Comparison of ENCODE assay signal across 13 mouse cellular contexts in the genomic region with DNA sequence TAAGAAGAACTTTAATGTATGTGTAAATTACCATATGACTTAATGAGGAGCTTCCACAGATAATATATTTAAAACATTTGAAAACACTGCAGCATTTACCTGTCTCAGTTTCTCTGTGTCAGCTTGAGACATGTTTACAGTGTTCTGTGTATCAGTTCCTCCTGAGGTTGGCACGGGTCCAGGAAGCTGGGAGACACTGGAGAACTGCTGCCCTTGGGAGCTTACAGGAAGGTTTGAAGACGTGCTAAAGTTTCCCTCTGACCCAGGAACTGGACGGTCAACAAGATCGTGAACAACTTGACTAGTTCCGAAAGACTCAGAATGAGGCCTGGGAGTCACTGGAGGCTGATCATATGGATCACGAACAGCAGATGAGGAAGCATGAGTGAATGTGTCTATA.
DNase-seq lines count a peak whose midpoint lies in the region; ATAC-seq and TF ChIP-seq lines count a peak whose summit lies in the region.
"Had no signal": no experiment of that assay in that cellular context is flagged by ENCODE, and none has a peak within 500 bp of the region (broad histone marks: within the 10 kb centered on the region; RNA-seq: fewer than 3 reads in every experiment).

No protein-coding gene starts in this region.

- no peak for TF ChIP-seq EP300 in MEL (IDR thresholded peaks at IDR 0.05; ENCODE audit: low read depth in 1 of 2, low read length in 2 of 2)

- peak; percentile 9 for DNase-seq in cerebellum, adult 9-10 months
- DNase-seq in kidney, postnatal 25 days, result peak; percentile 48 to 53
- DNase-seq in kidney, adult 18-20 months, result no peak
- DNase-seq in MEL (ENCODE audit: low read depth, low spot score), result peak; percentile 62
- peak; percentile 26 to 36 for DNase-seq in cerebellum, postnatal 36 days
- DNase-seq: retina, postnatal 1 day had no signal

- no peak overlapping the region for H3K27ac ChIP-seq in MEL (ENCODE audit: control insufficient read depth, low read depth, low read length)
- H3K27ac ChIP-seq: heart, embryonic 15.5 days; stomach, embryonic 15.5 days had no signal

- peaks cover 7 to 52% of the 10 kb centered on the region in 2 experiments for H3K36me3 ChIP-seq in MEL (ENCODE audit: control insufficient read depth in 1 of 2, insufficient read depth in 2 of 2, low read length in 2 of 2)

- ATAC-seq in cerebellum, adult (ENCODE audit: insufficient number of reproducible peaks, low FRiP score, low TSS enrichment), result no peak
- ATAC-seq in megakaryocyte, adult 5-6 weeks (ENCODE audit: poor library complexity, severe bottlenecking), result no peak
- ATAC-seq in granulocyte monocyte progenitor cell, adult 5-6 weeks (replicated peaks; ENCODE audit: poor library complexity, severe bottlenecking), result no peak
- ATAC-seq: intestine, postnatal 0 days had no signal

- TF ChIP-seq RAD21 in MEL (IDR thresholded peaks at IDR 0.05; ENCODE audit: low read depth, low read length), result no peak

- peaks cover 0 to 7% of the 10 kb centered on the region in 2 experiments; a peak in 2 of 4 replicates for H3K4me1 ChIP-seq in MEL (ENCODE audit: control insufficient read depth in 1 of 2, insufficient read depth in 2 of 2, low read length in 2 of 2)
- H3K4me1 ChIP-seq: heart, embryonic 15.5 days; stomach, embryonic 15.5 days had no signal

- no peaks in the 10 kb centered on the region for H3K9me3 ChIP-seq in MEL (replicated peaks; ENCODE audit: insufficient read depth, low read length)
- H3K9me3 ChIP-seq: heart, embryonic 15.5 days; stomach, embryonic 15.5 days had no signal

- no peaks in the 10 kb centered on the region for H3K79me2 ChIP-seq in MEL (ENCODE audit: control insufficient read depth, insufficient read depth, low read length, poor library complexity)

- H3K9ac ChIP-seq in MEL (ENCODE audit: control insufficient read depth, low read depth, low read length, poor library complexity, severe bottlenecking), result no peak overlapping the region
- H3K9ac ChIP-seq: heart, embryonic 15.5 days; stomach, embryonic 15.5 days had no signal

- H3K27me3 ChIP-seq in MEL (ENCODE audit: control insufficient read depth in 1 of 2, insufficient read depth in 2 of 2, low read length in 2 of 2), result no peaks in the 10 kb centered on the region
- H3K27me3 ChIP-seq: heart, embryonic 15.5 days; stomach, embryonic 15.5 days had no signal

- TF ChIP-seq CTCF in MEL (IDR thresholded peaks at IDR 0.05 in 2 of 3, conservative IDR thresholded peaks at IDR 0.05 in 1 of 3; ENCODE audit: control insufficient read depth in 1 of 3, insufficient read depth in 1 of 3, low read depth in 2 of 3, low read length in 3 of 3, poor library complexity in 1 of 3, severe bottlenecking in 1 of 3), result no peak

- H3K4me3 ChIP-seq in MEL (ENCODE audit: control insufficient read depth in 1 of 2, insufficient read depth in 1 of 2, low read depth in 2 of 2, low read length in 2 of 2), result no peak overlapping the region
- H3K4me3 ChIP-seq: heart, embryonic 15.5 days; myocyte; stomach, embryonic 15.5 days had no signal

- no peak for TF ChIP-seq POLR2A in MEL (IDR thresholded peaks at IDR 0.05; ENCODE audit: control insufficient read depth in 1 of 2, insufficient read depth in 1 of 2, low read depth in 1 of 2, low read length in 2 of 2, poor library complexity in 1 of 2)

TF ChIP-seq in MEL, 35 proteins besides CTCF, POLR2A, EP300 and RAD21:
- TF ChIP-seq MAZ (IDR thresholded peaks at IDR 0.05; ENCODE audit: low read depth, low read length), result no peak
- no peak for TF ChIP-seq MAFK (IDR thresholded peaks at IDR 0.05; ENCODE audit: borderline replicate concordance, low read depth, low read length)
- no peak for TF ChIP-seq USF2 (IDR thresholded peaks at IDR 0.05; ENCODE audit: borderline replicate concordance in 1 of 2, insufficient read depth in 1 of 2, low read depth in 1 of 2, low read length in 2 of 2)
- no peak for TF ChIP-seq SIN3A (IDR thresholded peaks at IDR 0.05; ENCODE audit: low read length)
- no peak for TF ChIP-seq MYC (IDR thresholded peaks at IDR 0.05; ENCODE audit: low read depth, low read length)
